Mouse (Mus musculus): ENCODE measurements around the gene Rgs6.

The Rgs6 gene

DNA sequence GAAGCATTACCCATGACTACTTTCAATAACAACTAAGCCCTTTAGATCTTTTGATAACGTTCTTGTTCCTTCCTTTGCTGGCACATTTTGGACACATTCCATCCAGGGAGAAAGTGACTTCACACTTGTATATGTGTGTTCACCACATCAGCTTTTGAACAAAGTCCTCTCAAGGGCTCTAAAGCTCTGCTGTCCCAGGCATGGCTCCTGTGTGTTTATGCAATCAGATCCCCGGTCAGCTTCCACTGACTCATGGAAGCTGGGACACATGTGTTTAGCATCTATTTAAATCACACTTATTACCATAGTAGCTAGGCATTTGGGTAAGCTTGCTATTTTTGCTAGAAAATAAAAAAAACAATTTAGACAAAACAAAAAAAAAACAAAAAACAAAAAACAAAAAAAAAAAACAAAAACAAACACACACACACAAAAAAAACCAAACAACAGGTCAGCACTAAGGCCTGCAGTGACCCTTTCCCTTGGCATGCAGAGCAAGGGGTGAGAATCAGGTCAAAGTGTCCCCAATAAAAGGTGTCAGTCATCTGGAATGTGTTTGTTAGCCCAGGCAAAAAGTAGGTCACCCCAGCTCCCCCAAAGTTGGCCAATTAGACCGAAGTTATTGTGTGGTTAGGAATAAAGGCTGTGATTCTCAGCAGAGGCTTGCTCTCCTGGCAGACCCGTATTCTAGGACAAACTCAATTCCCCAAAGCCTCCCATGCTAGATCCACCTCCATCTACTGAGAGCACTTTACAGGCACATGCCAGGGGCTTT is 267.4 kb downstream of the Rgs6 start:
- DNase-seq (ENCODE audit: low spot score), result no peak

DNA sequence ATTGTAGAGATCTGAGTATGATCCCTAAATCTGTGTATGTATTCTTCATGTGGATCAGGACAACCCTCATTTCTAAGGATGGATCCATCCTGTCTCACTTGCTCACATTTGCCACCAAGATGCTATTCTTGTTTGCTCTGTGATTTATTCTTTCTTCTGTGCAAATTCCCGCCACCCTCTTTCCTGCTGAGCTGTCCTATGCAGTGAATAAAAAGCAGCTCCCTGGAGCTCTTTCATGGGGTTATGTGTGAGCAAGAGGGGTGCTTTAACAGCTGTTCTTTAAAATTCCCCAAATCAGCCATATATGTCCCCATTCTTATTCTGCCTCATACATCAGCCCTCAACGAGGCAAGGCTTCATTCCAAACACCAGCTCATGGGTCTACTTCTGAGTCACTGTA is 277.6 kb downstream of the Rgs6 start:
- no peak for DNase-seq (ENCODE audit: low spot score)

DNA sequence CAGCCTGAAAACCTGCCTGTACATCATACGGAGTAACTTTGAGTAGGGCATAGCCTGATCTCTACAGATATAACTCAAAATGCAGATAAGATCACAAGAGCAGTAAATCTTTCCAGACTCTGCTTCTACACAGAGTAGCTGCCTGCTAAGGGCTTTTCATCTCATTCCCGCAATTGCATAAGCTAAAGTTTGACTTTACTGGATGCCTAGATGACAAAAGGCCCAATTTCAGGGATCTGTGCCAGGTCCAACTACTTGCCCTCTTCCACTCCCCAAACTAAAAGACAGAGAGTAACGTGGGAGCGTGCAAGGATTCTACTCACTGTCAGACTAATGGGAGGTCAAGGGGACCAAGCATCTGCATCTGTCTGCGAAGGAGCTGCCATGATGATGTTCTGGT is 292.6 kb downstream of the Rgs6 start:
- no peak for DNase-seq (ENCODE audit: low spot score)

DNA sequence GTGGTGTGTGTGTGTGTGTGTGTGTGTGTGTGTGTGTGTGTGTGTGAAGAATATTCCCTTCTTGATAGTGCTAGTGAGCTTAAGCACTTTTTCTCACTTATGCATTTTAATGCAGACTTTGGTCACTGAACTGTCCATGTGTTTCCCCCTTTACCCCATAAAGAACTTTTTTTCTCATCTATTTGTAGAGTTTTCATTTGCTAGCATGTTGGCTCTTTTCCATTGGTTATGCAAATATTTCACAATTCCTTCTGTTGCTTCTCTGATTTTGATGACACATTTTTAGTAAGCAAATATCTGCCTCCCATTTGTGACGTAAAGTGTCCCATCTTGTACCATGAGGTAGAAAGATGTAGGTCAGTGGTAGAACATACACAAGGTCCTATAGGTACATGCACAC is 295.0 kb downstream of the Rgs6 start:
- peak; percentile 10 for DNase-seq (ENCODE audit: low spot score)

DNA sequence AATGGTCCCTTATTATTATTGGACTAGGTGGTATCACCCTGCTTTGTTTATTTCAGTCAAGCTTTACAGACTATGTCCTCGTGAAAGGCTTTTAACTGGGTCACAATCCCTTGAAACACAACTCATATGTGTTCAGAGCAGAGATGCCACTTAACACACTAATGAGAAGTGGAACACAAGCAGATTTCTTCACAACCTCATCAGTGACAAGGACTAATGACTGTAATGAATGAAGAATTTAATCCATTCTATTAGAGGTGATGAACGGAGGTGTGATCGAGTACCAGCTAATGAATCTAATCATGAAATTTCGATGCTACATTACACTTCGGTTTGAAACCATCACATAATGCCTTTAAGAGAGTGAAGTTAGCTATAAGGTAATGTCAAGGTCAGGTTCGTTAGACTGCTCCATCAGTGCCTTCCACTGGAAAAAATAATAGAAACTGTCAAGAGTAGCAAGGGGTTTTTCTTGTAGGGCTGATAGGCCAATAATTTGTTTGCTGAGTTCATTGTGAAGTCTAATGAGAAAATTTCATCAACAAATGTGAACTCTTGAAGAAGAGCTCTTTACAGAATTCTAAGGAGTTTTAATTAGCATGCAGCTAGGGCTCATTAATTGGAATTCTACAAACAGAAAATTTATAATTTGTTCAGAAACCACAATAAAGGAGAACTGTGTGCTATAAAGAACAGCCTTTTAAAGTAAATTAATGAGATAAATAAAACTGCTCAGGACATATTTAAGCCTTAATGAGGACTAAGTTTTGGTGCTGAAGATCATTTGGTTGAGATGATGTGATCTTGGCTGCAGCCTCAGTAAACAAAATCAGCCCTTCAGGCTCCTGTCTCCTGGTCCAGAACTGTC is 307.1 kb downstream of the Rgs6 start:
- no peak for DNase-seq (ENCODE audit: low spot score)

DNA sequence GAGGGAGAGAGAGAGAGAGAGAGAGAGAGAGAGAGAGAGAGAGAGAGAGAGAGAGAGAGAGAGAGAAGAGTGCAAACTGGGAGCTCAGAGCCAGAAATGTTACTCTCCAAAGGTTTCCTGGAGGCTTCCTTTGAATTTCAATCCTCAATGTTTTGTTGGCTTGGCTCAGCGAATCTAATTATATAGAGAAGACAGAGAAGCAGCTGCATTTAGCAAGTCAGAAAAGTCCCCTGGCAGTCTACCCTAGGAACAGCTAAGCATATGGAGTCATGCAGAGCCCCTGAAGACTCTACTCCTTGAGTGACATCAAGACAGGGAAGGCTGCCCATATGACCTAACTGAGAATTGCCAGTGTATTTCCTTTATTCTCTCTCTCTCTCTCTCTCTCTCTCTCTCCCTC is 317.7 kb downstream of the Rgs6 start:
- no peak for DNase-seq (ENCODE audit: low spot score)

DNA sequence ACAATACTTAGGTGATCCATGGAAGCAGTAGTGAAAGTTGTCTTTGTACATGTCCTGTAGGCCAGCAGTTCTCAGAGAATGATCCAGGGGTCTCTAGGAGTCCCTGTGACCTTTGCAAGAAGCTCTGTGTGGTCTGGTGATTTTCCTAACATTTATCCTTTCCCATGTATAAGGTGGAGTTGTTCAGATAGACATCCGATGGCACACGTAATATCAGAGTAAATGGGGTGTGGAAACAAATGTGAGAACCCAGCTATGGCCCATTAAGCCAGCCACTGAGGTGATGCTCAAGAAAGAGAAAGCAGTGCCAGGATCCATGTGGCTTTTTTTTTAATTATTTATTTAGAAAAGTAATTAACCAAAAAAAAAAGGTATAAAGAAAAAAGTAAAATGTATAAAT is 322.8 kb downstream of the Rgs6 start:
- DNase-seq (ENCODE audit: low spot score), result no peak

DNA sequence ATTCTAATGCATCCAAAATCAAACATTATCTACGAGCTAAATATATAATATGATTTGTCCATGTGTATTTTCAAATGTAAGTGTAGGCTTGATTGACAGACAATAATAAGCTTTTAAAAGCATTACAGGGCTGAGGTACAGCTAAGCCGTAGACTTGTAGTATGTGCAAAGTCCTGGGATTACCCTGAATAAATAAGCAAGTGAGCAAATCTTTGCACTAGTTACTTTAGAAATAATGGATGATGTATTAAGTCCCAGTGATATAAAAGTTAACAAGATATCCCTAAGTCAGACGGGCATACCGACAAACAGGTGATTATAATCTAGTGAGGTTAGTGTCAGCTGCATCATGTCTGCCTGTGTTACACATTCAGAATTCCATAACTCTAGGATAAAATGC is 326.0 kb downstream of the Rgs6 start:
- no peak for DNase-seq (ENCODE audit: low spot score)

DNA sequence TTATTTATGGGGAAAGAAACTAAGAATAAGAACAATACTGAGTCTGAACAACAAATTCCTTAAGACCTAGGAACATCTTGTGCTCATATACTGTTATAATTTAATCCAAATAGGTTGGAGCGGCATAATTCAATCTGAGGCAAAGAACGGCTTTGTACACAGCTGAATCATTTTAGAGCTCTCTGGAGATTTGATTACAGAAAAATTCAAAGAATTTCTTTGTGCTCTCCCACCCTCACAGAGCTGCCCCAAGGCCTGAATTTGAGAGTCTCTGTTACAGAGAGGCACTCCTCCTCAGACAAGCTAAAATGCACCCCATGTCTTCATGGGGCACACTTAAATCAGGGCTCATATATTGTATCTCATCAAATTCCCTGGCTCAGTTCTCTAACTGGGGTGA is 332.1 kb downstream of the Rgs6 start:
- no peak for DNase-seq (ENCODE audit: low spot score)

DNA sequence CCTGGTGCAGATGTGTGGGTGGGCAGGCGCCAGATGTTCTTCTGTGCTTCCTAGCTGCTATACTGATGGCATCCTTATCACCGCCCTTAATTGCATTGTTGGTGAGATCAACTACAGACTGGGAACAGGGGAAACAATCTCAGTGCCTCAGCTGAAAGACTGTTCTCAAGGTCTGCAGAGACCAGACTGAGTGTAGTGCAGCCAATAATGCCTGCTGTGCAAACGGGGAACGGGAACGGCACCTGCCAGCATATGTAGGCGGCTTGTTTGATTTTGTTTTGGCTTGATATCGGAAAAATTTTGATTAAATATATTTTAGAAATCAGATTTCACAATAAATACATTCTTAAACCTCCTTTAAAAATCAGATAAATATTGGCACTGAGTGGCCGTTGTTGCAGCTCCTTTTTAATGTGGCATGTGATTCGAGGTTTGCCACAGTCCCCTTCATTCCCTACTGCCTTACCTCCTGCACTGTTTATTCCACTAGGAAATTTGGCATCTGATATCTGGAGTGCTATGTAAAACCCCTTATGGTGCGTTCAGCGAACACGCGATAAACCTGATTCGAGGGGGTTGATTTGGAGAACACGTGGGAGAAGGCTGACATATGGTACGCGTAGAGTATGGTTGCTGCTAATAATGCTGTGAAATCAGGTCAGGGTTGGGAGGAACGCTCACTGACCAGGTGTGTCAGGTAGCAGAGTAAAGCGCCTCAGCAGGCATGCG is 333.4 kb downstream of the Rgs6 start:
- no peak for DNase-seq (ENCODE audit: low spot score)

DNA sequence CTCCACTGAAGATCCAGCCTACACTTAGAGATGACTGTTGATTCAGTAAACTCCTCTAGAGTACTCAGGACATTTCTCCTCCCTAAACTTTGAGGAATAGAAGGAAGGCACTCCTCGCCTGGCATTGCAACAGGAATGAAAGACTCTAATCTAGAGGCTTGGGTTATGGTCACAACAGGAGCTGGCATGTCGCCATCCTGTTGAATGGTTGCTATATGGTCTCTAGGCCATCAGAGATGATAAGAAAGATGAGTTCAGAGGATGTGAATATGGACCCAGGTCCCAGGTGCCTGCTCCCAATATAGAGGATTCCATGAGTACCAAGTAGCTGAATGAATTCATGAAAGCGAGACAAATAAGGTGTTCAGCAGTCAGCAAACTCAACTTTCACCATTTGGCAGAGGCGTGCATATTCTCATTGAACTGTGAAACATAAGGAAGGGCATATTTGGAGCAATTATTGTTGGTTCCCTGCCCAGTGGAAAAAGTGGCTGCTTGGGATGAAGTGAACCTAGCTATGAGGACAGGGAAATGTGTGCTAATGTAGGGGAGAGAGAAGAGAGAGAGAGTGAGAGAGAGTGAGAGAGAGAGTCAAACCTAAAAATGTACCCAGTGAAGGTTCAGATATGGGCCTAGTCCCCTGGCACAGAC is 334.9 kb downstream of the Rgs6 start:
- peak; percentile 2 for DNase-seq (ENCODE audit: low spot score)

DNA sequence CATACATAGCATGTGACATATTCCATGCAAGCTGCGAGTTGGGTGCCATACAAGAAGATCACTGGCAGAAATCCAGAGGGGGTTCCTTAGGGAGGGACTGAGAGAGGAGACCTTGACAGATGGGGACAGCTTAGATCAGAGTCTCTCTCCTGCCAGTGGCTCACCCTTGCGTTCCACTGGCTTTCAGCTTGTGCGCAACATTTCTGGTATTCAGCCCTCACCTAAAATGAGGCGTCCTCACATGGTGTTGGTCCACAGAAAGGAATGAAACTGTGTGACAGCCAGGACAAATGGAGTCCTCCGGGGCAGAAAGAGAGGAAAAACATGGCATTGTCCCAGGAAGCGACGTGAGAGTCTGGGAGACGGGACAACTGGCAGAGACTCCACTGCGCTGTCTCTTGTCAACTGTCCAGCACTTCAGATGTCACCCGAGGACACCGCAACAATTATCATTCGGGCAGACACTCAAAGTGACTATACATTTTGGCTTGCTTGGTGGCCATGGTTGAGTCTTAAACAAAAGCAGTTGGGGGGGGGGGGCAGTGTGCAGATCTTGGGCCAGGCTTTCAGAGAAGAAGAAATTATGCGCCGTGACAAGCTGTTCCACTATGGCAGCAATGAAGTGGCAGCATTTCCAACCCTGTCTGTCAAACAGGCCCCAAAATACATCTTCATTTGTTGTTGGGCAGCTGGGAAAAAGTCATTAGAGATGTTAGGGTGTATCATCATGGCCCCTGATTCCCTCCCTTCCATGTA is 344.8 kb downstream of the Rgs6 start:
- peak; percentile 5 for DNase-seq (ENCODE audit: low spot score)

DNA sequence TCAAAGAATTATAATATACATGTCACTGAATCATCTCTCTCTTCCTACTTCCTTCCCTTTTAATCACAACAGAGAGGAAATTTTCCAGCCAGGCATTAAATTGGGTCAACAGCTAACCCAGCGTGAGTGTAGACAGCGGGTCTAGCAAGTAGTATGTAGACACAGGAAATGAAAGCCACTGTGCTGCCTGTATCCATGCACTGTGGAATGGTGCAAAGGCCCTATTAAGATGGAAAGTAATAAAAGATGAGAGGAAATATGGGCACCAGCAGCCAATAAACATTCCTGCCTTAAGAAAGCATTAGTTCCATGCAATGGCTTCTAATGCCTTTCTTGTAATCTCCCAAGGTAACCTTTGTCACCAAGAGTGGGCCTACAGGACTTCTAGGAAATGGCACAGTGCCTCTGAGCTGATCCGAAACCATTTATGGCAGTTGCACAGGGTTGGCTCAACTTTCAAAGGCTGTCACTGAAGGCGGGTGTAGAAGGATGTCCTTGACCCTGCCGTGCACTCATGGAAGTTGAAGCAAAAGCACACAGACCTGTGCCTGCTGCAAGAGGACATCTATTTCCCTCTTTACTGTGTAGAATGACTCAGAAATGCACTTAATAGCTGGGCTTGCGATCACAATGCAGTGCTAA is 347.1 kb downstream of the Rgs6 start:
- no peak for DNase-seq (ENCODE audit: low spot score)

DNA sequence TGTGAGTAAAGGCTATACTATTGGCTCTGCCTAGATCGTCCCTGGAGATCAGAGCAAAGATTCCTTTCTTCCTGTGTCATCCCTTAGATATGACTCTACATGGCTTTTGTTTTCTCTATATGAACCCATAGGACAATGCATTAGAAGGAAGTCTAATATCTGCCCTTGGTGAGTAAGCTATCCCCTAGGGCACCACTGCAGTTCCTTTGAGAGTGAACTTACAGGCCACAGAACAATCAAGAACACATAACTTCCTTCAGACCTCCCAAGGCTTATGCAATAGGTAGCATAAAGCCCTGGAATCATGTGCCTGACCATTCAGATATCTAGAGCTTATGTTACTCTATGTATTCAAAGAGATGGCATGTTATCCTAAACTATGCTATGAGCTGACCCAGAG is 347.7 kb downstream of the Rgs6 start:
- no peak for DNase-seq (ENCODE audit: low spot score)

DNA sequence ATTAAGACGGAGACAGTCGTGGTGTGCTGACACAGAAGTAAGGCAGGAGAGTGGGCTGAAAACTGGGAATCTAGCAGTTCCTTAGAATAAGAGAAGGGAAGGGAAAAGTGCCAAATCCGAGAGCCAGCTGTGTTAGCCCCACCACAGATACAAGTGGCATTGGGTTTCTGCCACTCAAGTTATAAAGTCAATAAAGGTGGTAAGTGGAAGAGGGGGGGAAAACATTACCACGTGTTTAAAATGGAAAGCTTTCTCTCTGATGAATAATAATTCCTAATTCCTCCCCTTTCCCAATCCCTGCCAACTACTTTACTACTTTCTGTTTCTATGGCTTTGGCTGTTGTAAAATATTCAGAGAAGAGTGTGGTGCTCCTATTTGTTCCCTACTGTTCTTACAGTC is 352.4 kb downstream of the Rgs6 start:
- no peak for DNase-seq (ENCODE audit: low spot score)

DNA sequence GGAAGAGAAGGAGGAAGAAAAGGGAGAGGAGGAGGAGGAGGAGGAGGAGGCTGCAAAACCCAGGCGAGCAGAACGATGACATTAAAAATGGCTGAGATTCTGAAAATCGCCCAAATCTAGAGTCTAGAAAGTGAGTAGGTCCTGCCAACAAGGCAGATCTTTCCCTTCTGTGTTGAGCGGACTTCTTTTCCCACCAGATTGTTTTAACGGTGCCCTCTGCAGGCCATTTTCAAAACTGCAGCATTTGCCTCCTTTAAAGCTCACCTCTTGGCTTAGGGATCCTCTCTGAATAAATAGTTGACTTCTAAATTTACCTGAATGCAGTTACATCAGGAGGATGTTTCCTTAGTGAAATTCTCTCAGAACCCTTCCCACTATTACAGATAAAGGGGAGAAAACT is 358.4 kb downstream of the Rgs6 start:
- DNase-seq (ENCODE audit: low spot score), result peak; percentile 58

DNA sequence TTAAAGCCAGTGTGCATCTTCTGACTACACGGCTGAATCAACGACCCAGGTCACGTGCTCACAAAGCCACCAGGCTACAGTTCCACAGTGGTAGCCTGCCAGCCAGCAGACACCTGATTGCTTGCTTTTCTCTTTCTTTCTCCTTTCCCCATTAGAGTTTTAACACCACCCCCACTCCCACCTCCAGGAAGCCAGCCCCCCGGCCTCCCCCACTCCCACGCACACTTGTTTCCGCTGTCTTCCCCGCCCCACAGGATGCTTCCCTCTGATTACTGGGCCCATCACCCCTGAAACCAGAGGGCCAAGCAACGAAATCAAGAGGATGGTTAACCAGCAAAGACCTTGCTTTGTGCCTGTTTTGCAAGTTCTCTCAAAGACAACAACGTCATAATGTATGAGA is 373.0 kb downstream of the Rgs6 start:
- no peak for DNase-seq (ENCODE audit: low spot score)

DNA sequence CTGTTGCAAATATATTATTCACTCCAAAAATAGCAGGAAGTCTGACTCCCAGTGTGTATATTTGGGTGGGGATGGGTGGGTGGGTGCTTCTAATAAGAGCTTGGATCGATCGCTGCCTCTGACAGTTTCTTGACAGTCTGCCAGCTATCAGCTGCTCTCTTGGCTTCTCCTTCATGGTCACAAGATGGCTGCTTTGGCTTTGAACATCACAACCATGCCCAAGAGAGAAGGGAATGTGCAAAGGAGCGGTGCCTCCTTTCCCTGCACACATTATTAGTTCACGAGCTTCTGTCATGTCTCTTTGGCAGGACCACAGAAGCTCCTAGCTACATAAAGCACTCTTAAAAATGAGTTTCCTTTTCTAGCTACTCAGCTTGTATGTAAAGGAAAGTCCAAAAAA is 373.8 kb downstream of the Rgs6 start:
- no peak for DNase-seq (ENCODE audit: low spot score)

DNA sequence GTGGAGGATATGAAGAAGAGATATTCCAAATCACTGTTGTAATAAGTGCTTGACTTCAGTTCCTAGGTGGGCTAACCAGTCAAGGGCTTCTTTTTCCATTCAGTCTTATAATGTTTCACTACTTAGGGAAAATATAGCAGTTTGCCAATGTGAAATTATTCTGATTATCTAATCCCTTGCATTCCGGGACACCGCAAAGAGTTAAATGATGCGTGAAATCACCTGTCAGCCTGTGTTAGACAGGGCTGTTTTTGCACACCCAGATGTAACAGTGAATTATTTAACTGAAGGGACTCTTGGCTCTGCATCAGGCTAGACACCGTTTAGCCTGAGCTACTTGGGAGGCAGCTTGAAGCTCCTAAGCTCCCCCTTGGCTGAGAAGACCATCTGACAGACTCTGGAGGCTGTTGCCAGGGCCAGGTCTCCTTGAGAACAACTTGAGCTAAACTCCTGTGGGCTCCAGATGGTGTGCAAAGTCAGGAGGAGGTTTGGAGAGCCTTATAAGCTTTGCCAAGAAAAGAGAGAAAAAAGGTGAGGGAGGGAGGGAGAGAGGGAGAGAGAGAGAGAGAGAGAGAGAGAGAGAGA is 382.5 kb downstream of the Rgs6 start:
- DNase-seq (ENCODE audit: low spot score), result no peak

DNA sequence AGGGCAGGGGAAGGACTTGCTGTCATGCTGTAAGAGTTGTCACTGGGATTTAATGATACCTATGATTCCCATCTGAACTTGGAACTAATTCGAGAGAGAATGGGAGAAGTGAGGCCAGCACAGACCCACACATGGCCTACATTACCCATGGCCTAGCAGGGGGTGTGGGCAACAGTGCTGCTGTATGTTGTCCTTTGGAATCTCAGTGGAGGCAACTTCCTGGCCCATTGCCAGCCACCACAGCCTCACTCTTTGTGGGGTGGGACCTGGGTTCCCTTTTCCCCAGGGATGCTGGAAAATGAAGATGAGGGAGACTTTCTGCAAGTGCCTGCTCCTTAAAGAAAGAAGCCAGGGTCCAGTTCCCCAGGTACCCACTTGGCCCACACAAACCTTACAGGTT is 383.1 kb downstream of the Rgs6 start:
- no peak for DNase-seq (ENCODE audit: low spot score)

DNA sequence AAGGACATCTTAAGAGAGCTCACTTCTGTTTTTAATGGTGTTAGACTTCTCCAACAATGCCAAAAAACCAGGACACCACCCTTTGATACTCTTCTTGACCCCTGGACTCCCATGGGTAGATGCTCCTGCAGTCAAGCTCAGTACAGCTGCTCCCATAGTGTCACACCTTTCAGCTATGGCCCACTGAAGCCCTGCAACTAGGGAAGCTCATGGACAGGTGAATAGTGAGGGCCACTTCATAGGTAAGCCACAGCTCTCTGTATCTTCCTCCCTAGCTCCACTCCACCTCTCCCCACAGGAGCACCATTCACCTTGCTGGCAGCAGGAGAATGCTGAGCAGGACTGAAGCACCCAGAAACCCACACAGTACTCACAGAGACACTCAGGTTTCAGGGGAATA is 384.6 kb downstream of the Rgs6 start:
- DNase-seq (ENCODE audit: low spot score), result no peak

Data from adipocyte (in vitro differentiated cells).